Mouse (Mus musculus) stomach, postnatal 0 days (tissue): ENCODE results near the gene Rgs8.

Source experiments
- CTCF ChIP-seq: IDR thresholded peaks from 2 replicates; pipeline ENCODE4 v1.5.1; 2016; ENCODE audit warnings: antibody characterized with exemption, low read depth, mild to moderate bottlenecking, moderate library complexity
- EP300 ChIP-seq: optimal IDR thresholded peaks from 2 replicates; pipeline ENCODE3; 2016; ENCODE audit warnings: antibody characterized with exemption

DNA sequence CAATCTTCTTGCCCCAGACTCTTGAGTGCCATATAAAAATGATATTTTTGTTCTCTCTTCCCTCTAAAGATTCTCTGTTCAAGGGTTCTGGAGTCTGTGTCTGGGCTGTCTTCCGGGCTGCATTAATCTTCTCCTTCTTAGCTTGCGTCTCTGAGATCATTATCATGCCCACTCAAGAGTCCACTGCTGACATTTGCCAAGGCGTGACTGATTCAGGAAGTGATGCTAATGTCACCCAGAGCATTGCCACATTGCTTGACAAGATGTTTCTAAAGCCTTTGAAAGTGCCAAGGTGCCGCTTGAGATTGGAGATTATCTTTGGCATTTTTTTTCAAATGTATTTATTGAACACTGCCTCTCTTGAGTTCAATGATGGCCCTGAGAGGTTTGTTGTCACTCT lies 29.8 kb upstream of the Rgs8 start:
- TF ChIP-seq CTCF (no peak), EP300 (no peak)
